Comparison of ENCODE assay signal across 22 mouse cellular contexts in the genomic region with DNA sequence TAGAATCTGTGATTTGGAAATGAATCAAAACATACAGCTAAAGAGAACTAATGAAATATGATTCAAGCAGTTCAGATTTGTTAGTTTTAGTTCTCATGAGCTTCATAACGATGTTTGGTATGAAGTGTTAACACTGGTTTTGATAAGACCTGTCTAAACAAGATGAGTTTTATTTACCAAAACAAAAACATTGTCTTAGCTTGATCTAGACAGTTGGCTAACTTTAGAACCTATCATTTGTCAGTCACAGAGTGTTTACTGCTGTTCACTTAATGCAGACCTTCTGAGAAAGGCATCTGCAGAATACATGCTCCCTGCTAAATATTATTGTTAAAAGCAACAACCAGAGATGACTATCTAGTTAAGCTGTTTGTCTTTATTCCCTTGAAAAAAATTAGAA.
A peak's percentile ranks its signal among the peaks of the same experiment; 100 is the strongest.
DNase-seq lines count a peak whose midpoint lies in the region; ATAC-seq and TF ChIP-seq lines count a peak whose summit lies in the region.
"Had no signal": no experiment of that assay in that cellular context is flagged by ENCODE, and none has a peak within 500 bp of the region (broad histone marks: within the 10 kb centered on the region; RNA-seq: fewer than 3 reads in every experiment).

No protein-coding gene starts in this region.

- H3K4me2 ChIP-seq in hindbrain, embryonic 14.5 days (replicated peaks) = no peak overlapping the region
- no peak overlapping the region for H3K4me2 ChIP-seq in hindbrain, embryonic 11.5 days (replicated peaks; ENCODE audit: low read depth, low read length)
- H3K4me2 ChIP-seq in lung, embryonic 15.5 days = no peak overlapping the region
- H3K4me2 ChIP-seq in lung, postnatal 0 days (replicated peaks; ENCODE audit: low read depth, low read length) = no peak overlapping the region
- H3K4me2 ChIP-seq: embryonic facial prominence, embryonic 13.5 days; embryonic facial prominence, embryonic 15.5 days; forebrain, embryonic 12.5 days had no signal

- no peaks in the 10 kb centered on the region for H3K4me1 ChIP-seq in hindbrain, embryonic 14.5 days (replicated peaks; ENCODE audit: control insufficient read depth, insufficient read depth, low read length)
- no peaks in the 10 kb centered on the region for H3K4me1 ChIP-seq in hindbrain, embryonic 11.5 days (replicated peaks; ENCODE audit: control insufficient read depth, insufficient read depth, low read length)
- no peaks in the 10 kb centered on the region for H3K4me1 ChIP-seq in lung, embryonic 15.5 days
- no peaks in the 10 kb centered on the region for H3K4me1 ChIP-seq in lung, postnatal 0 days (ENCODE audit: insufficient read depth, low read depth, low read length)
- H3K4me1 ChIP-seq: embryonic facial prominence, embryonic 13.5 days; embryonic facial prominence, embryonic 15.5 days; forebrain, embryonic 10.5 days; forebrain, embryonic 12.5 days had no signal

- H3K27me3 ChIP-seq in hindbrain, embryonic 14.5 days (ENCODE audit: control insufficient read depth, insufficient read depth, low read length) = no peaks in the 10 kb centered on the region
- H3K27me3 ChIP-seq in hindbrain, embryonic 11.5 days (ENCODE audit: control insufficient read depth, insufficient read depth, low read length) = no peaks in the 10 kb centered on the region
- H3K27me3 ChIP-seq in lung, embryonic 15.5 days = no peaks in the 10 kb centered on the region
- H3K27me3 ChIP-seq in lung, postnatal 0 days (replicated peaks; ENCODE audit: insufficient read depth, low read length) = no peaks in the 10 kb centered on the region
- H3K27me3 ChIP-seq: embryonic facial prominence, embryonic 13.5 days; embryonic facial prominence, embryonic 15.5 days; forebrain, embryonic 12.5 days had no signal

- WGBS in hindbrain, embryonic 14.5 days = 98% methylated on average over 1 of the region's 1 CpGs
- 84% methylated on average over 1 of the region's 1 CpGs for WGBS in hindbrain, embryonic 11.5 days
- 38% methylated on average over 1 of the region's 1 CpGs for WGBS in lung, embryonic 15.5 days
- WGBS in lung, postnatal 0 days = 57% methylated on average over 1 of the region's 1 CpGs

- no peak for TF ChIP-seq CTCF in lung, postnatal 0 days (IDR thresholded peaks at IDR 0.05)

- peaks cover 8% of the 10 kb centered on the region for H3K9me3 ChIP-seq in hindbrain, embryonic 14.5 days (ENCODE audit: control insufficient read depth, low read length)
- H3K9me3 ChIP-seq in hindbrain, embryonic 11.5 days (ENCODE audit: control insufficient read depth, low read length) = no peaks in the 10 kb centered on the region
- H3K9me3 ChIP-seq in lung, embryonic 15.5 days = no peaks in the 10 kb centered on the region
- H3K9me3 ChIP-seq in lung, postnatal 0 days (ENCODE audit: low read length) = no peaks in the 10 kb centered on the region
- H3K9me3 ChIP-seq: embryonic facial prominence, embryonic 13.5 days; embryonic facial prominence, embryonic 15.5 days had no signal

- H3K9ac ChIP-seq in hindbrain, embryonic 14.5 days = no peak overlapping the region
- H3K9ac ChIP-seq in hindbrain, embryonic 11.5 days (ENCODE audit: low read depth, low read length) = no peak overlapping the region
- H3K9ac ChIP-seq in lung, embryonic 15.5 days = no peak overlapping the region
- no peak overlapping the region for H3K9ac ChIP-seq in lung, postnatal 0 days (replicated peaks; ENCODE audit: low read depth)
- H3K9ac ChIP-seq: embryonic facial prominence, embryonic 13.5 days; embryonic facial prominence, embryonic 15.5 days; forebrain, embryonic 12.5 days had no signal

- H3K27ac ChIP-seq in hindbrain, embryonic 14.5 days = no peak overlapping the region
- no peak overlapping the region for H3K27ac ChIP-seq in hindbrain, embryonic 11.5 days (ENCODE audit: low read depth, low read length)
- H3K27ac ChIP-seq in lung, embryonic 15.5 days = no peak overlapping the region
- no peak overlapping the region for H3K27ac ChIP-seq in lung, postnatal 0 days (ENCODE audit: low read length)
- H3K27ac ChIP-seq: embryonic facial prominence, embryonic 13.5 days; embryonic facial prominence, embryonic 15.5 days; forebrain, embryonic 10.5 days; forebrain, embryonic 12.5 days had no signal

- ATAC-seq in hindbrain, embryonic 14.5 days (ENCODE audit: low FRiP score) = no peak
- ATAC-seq in hindbrain, embryonic 11.5 days (ENCODE audit: low FRiP score) = no peak
- peak; percentile 67; the same call in 1 of the 2 replicates for ATAC-seq in lung, embryonic 15.5 days (ENCODE audit: borderline replicate concordance, extremely low read depth, low FRiP score, low TSS enrichment)
- peak; percentile 32; the same call in 1 of the 2 replicates for ATAC-seq in lung, postnatal 0 days
- ATAC-seq: forebrain, embryonic 14.5 days had no signal

- TF ChIP-seq EP300 in lung, postnatal 0 days (IDR thresholded peaks at IDR 0.05) = peak; percentile 63; the same call in 1 of the 2 replicates

- no peak overlapping the region for H3K4me3 ChIP-seq in hindbrain, embryonic 14.5 days (replicated peaks; ENCODE audit: low read length)
- H3K4me3 ChIP-seq in hindbrain, embryonic 11.5 days (ENCODE audit: low read depth, low read length) = no peak overlapping the region
- no peak overlapping the region for H3K4me3 ChIP-seq in lung, embryonic 15.5 days
- H3K4me3 ChIP-seq in lung, postnatal 0 days (ENCODE audit: low read depth, low read length) = no peak overlapping the region
- H3K4me3 ChIP-seq: embryonic facial prominence, embryonic 13.5 days; embryonic facial prominence, embryonic 15.5 days; erythroblast, embryonic 14.5 days; forebrain, embryonic 10.5 days; forebrain, embryonic 12.5 days had no signal

- peak; percentile 20 for DNase-seq in hindbrain, embryonic 14.5 days (ENCODE audit: low spot score)
- no peak for DNase-seq in hindbrain, embryonic 11.5 days (ENCODE audit: low spot score)
- DNase-seq in lung, postnatal 10 days = no peak
- peak; percentile 42 for DNase-seq in lung, postnatal 0 days (ENCODE audit: low spot score)
- no peak for DNase-seq in lung, postnatal 36 days
- DNase-seq: adrenal gland, adult 2 months; adrenal gland, postnatal 10 days; adrenal gland, postnatal 25 days; cerebellum, adult 11 months; cerebellum, adult 18-20 months; cerebellum, adult 8-10 months; cerebellum, adult 9-11 months; cerebellum, postnatal 14 days; cerebellum, postnatal 36 days; embryo, embryonic 11 days had no signal

- no peaks in the 10 kb centered on the region for H3K36me3 ChIP-seq in hindbrain, embryonic 14.5 days (replicated peaks; ENCODE audit: control insufficient read depth, insufficient read depth)
- H3K36me3 ChIP-seq in hindbrain, embryonic 11.5 days (ENCODE audit: control insufficient read depth, insufficient read depth, low read length) = no peaks in the 10 kb centered on the region
- H3K36me3 ChIP-seq in lung, embryonic 15.5 days = no peaks in the 10 kb centered on the region
- no peaks in the 10 kb centered on the region for H3K36me3 ChIP-seq in lung, postnatal 0 days (ENCODE audit: insufficient read depth, low read length)
- H3K36me3 ChIP-seq: embryonic facial prominence, embryonic 13.5 days; embryonic facial prominence, embryonic 15.5 days; forebrain, embryonic 10.5 days; forebrain, embryonic 12.5 days had no signal

Comparison
In these comparisons a context has a peak if more than half of its experiments do, and no peak if none do; other contexts are left out.
1. DNase-seq: peak in hindbrain, embryonic 14.5 days (single experiment) and lung, postnatal 0 days (single experiment); none in hindbrain, embryonic 11.5 days (single experiment), lung, postnatal 10 days (single experiment) and lung, postnatal 36 days (single experiment).
2. ATAC-seq: peak in lung, embryonic 15.5 days (single experiment) and lung, postnatal 0 days (single experiment); none in hindbrain, embryonic 14.5 days (single experiment) and hindbrain, embryonic 11.5 days (single experiment).